Mouse (Mus musculus) hematopoietic stem cell, adult 5-6 weeks (primary cell): ENCODE data around the gene Asb16. TPM values are rescaled to one million over a fixed set of nuclear protein-coding genes. Genes with fewer than 3 reads are reported as not detected.

Source experiments
- ATAC-seq, 2 experiments: fragments of 125-278 bp in 1 of 2; replicated peaks in 1 of 2; 2 replicates each; pipeline ENCODE4 v1.8.0; 2016 to 2017; ENCODE audit warnings: inconsistent platforms in 2 of 2, mild to moderate bottlenecking in 2 of 2, moderate number of reproducible peaks in 2 of 2, low read depth in 1 of 2, moderate TSS enrichment in 1 of 2; ENCODE audit not compliant: low FRiP score in 2 of 2, poor library complexity in 2 of 2, severe bottlenecking in 2 of 2, insufficient read depth in 1 of 2, low TSS enrichment in 1 of 2
- total RNA-seq: library from RNA; stranded (forward); fragments of 172-1452, 232-1000 nt; gene quantifications from 2 replicates; pipeline ENCODE4 v1.2.3, GENCODE M21; 2017

Asb16 gene
- total RNA-seq, 1 experiment from 2014 or later = not detected

GRCm38 (mm10) chr11:102230006-102230741 lies 38.4 kb upstream of the Asb16 start, which contains the start of gene Hdac5:
TSS of gene Hdac5 (minus strand) at chr11:102230166.
- peak; percentile 91 to 96 for ATAC-seq

- ATAC-seq = no peak
Observed at GRCm38 (mm10) chr11:102236022-102236421, 32.5 kb upstream of the Asb16 start.

- no peak for ATAC-seq
Observed at GRCm38 (mm10) chr11:102240636-102241035, 27.9 kb upstream of the Asb16 start.

- no peak for ATAC-seq
Observed at GRCm38 (mm10) chr11:102241246-102241645, 27.3 kb upstream of the Asb16 start.

- no peak for ATAC-seq
Observed at GRCm38 (mm10) chr11:102241874-102242273, 26.7 kb upstream of the Asb16 start.

- peak; percentile 86 to 90 for ATAC-seq
Observed at GRCm38 (mm10) chr11:102244926-102245449, 23.6 kb upstream of the Asb16 start.

- ATAC-seq = no peak
Observed at GRCm38 (mm10) chr11:102245581-102246272, 22.8 kb upstream of the Asb16 start.

GRCm38 (mm10) chr11:102246273-102246635 lies 22.3 kb upstream of the Asb16 start:
- no peak for ATAC-seq

GRCm38 (mm10) chr11:102246871-102247270 lies 21.7 kb upstream of the Asb16 start:
- ATAC-seq = no peak

- peak; percentile 80 to 82 for ATAC-seq
Observed at GRCm38 (mm10) chr11:102248630-102249230, 19.8 kb upstream of the Asb16 start, which contains the start of gene BC030867. TSS of gene BC030867 (plus strand) at chr11:102248882.

- no peak for ATAC-seq
Observed at GRCm38 (mm10) chr11:102249351-102250090, 19.0 kb upstream of the Asb16 start.

GRCm38 (mm10) chr11:102257514-102257913 lies 11.0 kb upstream of the Asb16 start:
- peak in 1 of 2 experiments; percentile 42; a peak in 1 of 4 replicates for ATAC-seq

- ATAC-seq = no peak
Observed at GRCm38 (mm10) chr11:102258095-102258494, 10.4 kb upstream of the Asb16 start.

GRCm38 (mm10) chr11:102258521-102258920 lies 10.0 kb upstream of the Asb16 start:
- ATAC-seq = no peak

- ATAC-seq = no peak
Observed at GRCm38 (mm10) chr11:102263211-102263610, 5.3 kb upstream of the Asb16 start.

- no peak for ATAC-seq
Observed at GRCm38 (mm10) chr11:102265816-102266215, 2.7 kb upstream of the Asb16 start.

- no peak for ATAC-seq
Observed at GRCm38 (mm10) chr11:102266631-102267355, 1.8 kb upstream of the Asb16 start.
